Mouse (Mus musculus): ENCODE results near the gene Pnpla5.

DNA sequence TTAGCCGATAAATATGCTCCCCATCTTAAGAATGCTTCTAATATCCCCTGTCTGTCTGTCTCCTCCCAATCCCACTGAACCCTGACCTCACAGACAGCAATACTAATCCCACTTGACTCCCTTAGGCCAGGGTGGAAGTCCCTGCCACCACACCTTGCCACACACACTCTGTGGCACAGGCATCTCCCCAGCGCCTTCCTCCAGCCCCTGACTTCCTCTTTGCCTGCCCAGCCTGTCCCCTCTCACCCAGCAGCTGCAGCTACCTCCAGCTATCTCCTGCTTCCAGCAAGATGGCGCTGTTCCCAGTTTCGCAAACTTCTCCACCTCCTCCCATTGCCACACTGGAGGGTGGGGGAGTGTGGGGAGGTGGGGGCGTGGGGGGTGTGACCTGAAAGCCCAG lies 3.9 kb upstream of the Pnpla5 start:
- TF ChIP-seq CTCF (IDR thresholded peaks at IDR 0.05; ENCODE audit: borderline replicate concordance, insufficient read depth, low read length) (no peak), POLR2A (IDR thresholded peaks at IDR 0.05; ENCODE audit: low read depth, low read length) (no peak)

Measured in embryonic fibroblast, embryonic 13.5 days (primary cell).